Mouse (Mus musculus) stomach, embryonic 15.5 days (tissue): ENCODE measurements around the gene Auh. TPM values are rescaled to one million over a fixed set of nuclear protein-coding genes. Genes with fewer than 3 reads are reported as not detected.

Experiments used
- ATAC-seq: fragments of 200-750 bp; cut with Nextera tagmentation; 2 replicates; pipeline ENCODE4 v1.8.0; 2017; ENCODE audit warnings: low read depth, moderate number of reproducible peaks, moderate TSS enrichment; ENCODE audit not compliant: insufficient read depth, low FRiP score
- H3K27ac ChIP-seq: fragments of 300-500 bp; sonication (generic); 2 replicates; pipeline ENCODE4 v1.5.1; 2015; ENCODE audit warnings: mild to moderate bottlenecking, inconsistent platforms
- H3K27me3 ChIP-seq: fragments of 300-500 bp; sonication (generic); replicated peaks from 2 replicates; pipeline ENCODE4 v1.6.1; 2015; ENCODE audit warnings: inconsistent platforms
- H3K36me3 ChIP-seq: fragments of 300-500 bp; sonication (generic); 2 replicates; pipeline ENCODE4 v1.6.1; 2015; ENCODE audit warnings: inconsistent platforms
- H3K4me1 ChIP-seq: fragments of 300-500 bp; sonication (generic); 2 replicates; pipeline ENCODE4 v1.6.1; 2015; ENCODE audit warnings: inconsistent platforms
- H3K4me2 ChIP-seq: fragments of 300-500 bp; sonication (generic); 2 replicates; pipeline ENCODE4 v1.6.1; 2015; ENCODE audit warnings: mild to moderate bottlenecking, inconsistent platforms
- H3K4me3 ChIP-seq: fragments of 300-500 bp; sonication (generic); replicated peaks from 2 replicates; pipeline ENCODE4 v1.5.1; 2015; ENCODE audit warnings: inconsistent platforms
- H3K9ac ChIP-seq: fragments of 300-500 bp; sonication (generic); 2 replicates; pipeline ENCODE4 v1.6.1; 2015; ENCODE audit warnings: inconsistent platforms
- H3K9me3 ChIP-seq: fragments of 300-500 bp; sonication (generic); 2 replicates; pipeline ENCODE4 v1.6.1; 2016; ENCODE audit warnings: inconsistent platforms
- WGBS: fragments of 180-500 bp; shearing (Covaris S2); methylation state at CpG from one replicate; pipeline ENCODE4 v1.1.7; 2015; 5-methylcytosine and 5-hydroxymethylcytosine counted together
- polyA plus RNA-seq: library from polyadenylated mRNA; unstranded; fragments of >200 nt; fragmentation: Nextera tagmentation; extraction: Ambion mirVana; gene quantifications from 2 replicates; pipeline ENCODE4 v1.2.1, GENCODE M21; 2015

The Auh gene
- polyA plus RNA-seq, 1 experiment from 2014 or later = 43.9 TPM

DNA sequence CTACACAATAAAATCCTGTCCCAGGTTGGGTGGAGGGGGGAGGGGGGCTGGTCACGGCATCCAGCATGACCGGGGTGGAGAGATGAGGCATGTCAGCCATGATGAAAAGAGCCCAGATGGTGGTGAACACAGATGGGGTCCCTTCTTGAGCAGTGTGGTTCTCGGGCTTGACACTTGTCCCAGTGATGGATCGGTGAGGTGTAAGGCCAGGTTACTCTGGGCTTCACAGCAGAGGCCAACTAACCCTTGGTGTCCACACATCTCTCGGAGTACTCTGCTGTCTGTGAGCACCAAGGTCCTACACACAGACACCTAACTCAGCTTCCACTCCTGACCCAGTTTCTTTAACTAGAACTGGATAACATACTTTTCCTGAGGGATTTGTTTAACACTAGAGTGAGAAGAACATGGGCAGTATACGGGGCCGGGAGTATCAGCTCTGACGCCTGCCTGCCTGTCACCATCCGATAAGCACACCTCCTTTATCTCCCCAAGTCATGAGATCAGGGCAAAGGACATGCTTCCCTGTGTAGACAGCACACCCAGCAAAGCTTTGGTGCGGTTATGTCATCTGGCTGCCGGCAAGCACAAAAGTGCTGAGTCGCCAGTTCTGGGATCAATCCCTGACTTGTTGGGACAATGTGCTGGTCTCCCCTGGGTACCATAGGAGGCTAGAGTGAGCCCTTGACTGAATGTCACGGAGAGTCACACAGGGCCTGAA, 98.3 kb downstream of the Auh start:
- H3K4me1 ChIP-seq = peaks cover 5% of the 10 kb centered on the region; the same call in 1 of the 2 replicates
- no peaks in the 10 kb centered on the region for H3K27me3 ChIP-seq
- H3K36me3 ChIP-seq = 0 out of 2 replicates have a peak, but pooled peaks cover 1% of the 10 kb centered on the region
- H3K4me2 ChIP-seq = no peak overlapping the region
- ATAC-seq = peak; percentile 91
- no peaks in the 10 kb centered on the region for H3K9me3 ChIP-seq
- WGBS = 71% methylated on average over 13 of the region's 13 CpGs
- no peak overlapping the region for H3K9ac ChIP-seq
- peak overlapping the region; percentile 60 for H3K27ac ChIP-seq
- no peak overlapping the region for H3K4me3 ChIP-seq

DNA sequence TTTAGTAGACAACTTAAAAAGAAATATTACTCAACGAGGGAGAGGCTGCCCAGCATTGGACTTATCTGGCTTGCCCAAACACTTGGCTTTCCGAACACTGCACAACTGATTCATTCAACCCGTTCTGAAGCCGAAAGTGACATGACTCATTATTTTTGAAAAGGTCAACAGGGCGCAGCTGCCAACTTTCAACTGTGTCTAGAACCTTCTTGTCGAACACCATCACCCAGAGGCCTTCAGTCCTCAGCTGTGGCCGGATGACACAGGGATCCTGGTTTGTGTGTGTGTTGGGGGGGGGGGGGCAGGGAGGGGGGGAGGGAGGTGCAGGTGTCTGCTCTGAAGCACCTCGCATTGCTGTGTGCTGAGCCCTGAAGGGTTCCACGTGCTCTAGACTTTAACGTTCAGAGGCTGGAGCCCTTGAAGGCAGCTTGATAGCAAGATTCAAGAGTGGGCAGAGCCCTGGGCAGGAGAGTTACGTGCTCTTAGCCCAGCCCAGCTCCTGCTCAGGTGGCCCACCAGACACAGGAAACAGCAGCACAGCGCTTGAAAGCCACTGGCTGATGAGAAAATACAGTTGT, 100.4 kb downstream of the Auh start:
- Histone ChIP-seq H3K9ac (no peak overlapping the region), H3K4me2 (no peak overlapping the region), H3K27me3 (no peaks in the 10 kb centered on the region), H3K27ac (peak overlapping the region; percentile 22; the same call in 1 of the 2 replicates), H3K36me3 (no peaks in the 10 kb centered on the region), H3K4me1 (peaks cover 9% of the 10 kb centered on the region; the same call in 1 of the 2 replicates), H3K9me3 (no peaks in the 10 kb centered on the region), H3K4me3 (no peak overlapping the region)
- peak; percentile 48 for ATAC-seq
- 50% methylated on average over 12 of the region's 12 CpGs for WGBS

DNA sequence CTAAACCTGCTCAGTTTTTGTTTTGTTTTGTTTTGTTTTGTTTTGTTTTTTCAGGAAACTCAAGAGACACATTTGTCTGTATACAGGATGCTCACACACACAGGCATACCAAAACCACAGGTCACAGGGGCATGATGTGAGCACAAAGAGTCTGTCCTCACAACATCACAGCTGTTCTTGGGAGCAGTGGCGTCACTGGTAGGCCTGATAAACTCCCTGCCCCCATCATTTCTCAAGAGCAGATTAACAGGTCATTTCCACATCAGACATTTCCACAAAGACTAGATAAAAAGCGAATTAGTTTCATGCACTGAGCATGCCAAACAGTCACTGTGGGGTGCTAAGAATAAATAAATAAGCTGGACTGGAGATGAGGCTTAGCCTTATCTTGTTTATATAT, 101.3 kb downstream of the Auh start:
- ATAC-seq = no peak
- Histone ChIP-seq H3K4me1 (peaks cover 9% of the 10 kb centered on the region; the same call in 1 of the 2 replicates), H3K4me2 (no peak overlapping the region), H3K36me3 (no peaks in the 10 kb centered on the region), H3K9ac (no peak overlapping the region), H3K4me3 (no peak overlapping the region), H3K27me3 (no peaks in the 10 kb centered on the region), H3K27ac (no peak overlapping the region), H3K9me3 (no peaks in the 10 kb centered on the region)
- WGBS = 55% methylated on average over 2 of the region's 2 CpGs

DNA sequence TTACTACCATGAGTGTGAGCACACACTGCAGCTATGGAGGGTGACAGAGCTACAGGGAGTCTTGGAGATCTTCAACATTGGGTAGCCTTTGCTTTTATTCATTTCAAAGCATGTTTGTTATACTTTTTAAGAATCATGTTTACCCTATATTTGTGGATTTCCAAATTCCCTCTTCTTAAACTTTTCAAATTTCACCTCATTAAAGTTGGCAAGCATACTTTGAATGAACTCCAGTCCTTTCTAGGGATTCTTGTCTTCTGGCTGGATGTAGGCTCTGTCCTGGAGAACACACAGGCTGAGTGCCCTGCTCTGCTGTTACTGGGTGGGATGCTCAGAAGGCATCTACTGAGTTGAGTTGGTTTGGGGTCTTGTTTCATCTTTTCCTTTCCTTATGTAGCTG, 102.8 kb downstream of the Auh start:
- Histone ChIP-seq H3K4me3 (no peak overlapping the region), H3K27ac (no peak overlapping the region), H3K4me1 (peaks cover 18% of the 10 kb centered on the region; the same call in 1 of the 2 replicates), H3K9ac (no peak overlapping the region), H3K4me2 (no peak overlapping the region), H3K9me3 (no peaks in the 10 kb centered on the region), H3K27me3 (no peaks in the 10 kb centered on the region), H3K36me3 (no peaks in the 10 kb centered on the region)
- ATAC-seq = no peak

DNA sequence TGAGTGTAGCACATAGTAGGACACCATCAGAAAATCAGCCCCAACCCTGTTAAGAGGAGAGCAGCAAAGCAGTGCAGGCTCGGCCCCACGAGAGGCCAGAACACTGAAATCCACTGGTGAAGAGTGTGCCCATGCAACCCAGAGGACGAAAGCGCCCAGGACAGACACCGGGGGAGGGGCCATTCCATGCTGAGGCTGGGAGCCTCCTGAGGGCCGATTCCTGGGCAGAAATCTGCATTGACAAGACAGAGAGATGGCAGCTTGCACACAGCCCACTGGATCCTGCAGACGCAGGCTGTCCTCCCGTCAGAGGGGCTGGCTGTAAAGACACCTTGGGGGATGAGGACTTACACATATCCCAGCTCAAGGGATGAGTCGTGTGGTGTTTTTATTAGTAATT, 104.7 kb downstream of the Auh start:
- H3K4me2 ChIP-seq = no peak overlapping the region
- 65% methylated on average over 9 of the region's 9 CpGs for WGBS
- H3K27me3 ChIP-seq = no peaks in the 10 kb centered on the region
- peaks cover 24% of the 10 kb centered on the region; the same call in 1 of the 2 replicates for H3K4me1 ChIP-seq
- no peak overlapping the region for H3K4me3 ChIP-seq
- H3K9ac ChIP-seq = no peak overlapping the region
- H3K27ac ChIP-seq = no peak overlapping the region
- H3K9me3 ChIP-seq = no peaks in the 10 kb centered on the region
- no peaks in the 10 kb centered on the region for H3K36me3 ChIP-seq
- no peak for ATAC-seq

DNA sequence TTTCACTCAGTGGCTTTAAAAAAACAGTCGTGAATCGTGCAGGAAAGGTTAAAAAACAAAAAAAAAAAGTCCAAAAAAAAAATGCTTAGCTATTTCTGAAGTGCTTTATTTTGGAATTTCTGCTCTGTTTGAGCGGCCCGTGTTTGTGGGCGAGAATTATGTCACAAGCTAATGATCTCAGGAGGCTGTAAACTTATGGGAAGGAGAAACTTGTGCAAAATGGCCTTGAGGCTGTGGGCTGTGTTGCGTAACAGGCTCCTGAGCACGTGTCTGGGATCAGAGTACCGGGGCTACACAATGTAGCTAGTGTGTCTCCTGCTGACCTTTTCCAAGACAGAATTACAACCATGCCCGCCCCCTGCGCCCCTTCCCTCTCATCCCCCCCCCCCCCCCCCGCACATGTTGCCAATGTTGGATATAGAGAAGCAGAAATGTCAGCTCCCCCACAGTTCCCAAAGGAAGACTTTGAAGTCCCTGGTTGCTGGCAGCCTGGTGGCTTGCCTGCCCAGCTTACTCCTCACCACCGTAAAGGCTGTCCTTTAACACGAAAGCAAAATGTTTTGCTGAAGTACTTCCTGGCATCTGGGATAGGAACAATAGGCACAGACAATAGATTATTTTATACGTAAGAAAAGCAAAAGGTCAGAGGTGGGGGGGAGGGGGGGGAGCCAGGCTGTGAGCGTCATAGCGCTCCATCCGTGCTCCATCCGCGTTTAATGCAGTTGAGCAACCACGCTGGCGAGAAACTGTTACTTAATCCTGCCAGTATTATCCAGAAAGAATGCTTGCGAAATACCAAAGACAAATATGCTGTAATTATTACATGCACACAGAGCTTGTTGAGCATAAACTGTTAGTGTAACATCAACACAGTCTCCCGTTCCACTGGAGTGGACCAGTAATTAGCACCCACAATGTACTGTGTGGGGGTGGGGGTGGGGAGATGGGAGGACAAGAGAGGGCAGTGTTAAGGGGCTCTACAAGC, 107.0 kb downstream of the Auh start:
- H3K4me3 ChIP-seq = no peak overlapping the region
- ATAC-seq = no peak
- WGBS = 25% methylated on average over 22 of the region's 23 CpGs
- H3K9me3 ChIP-seq = no peaks in the 10 kb centered on the region
- H3K27me3 ChIP-seq = no peaks in the 10 kb centered on the region
- H3K27ac ChIP-seq = peak overlapping the region; percentile 69
- H3K4me2 ChIP-seq = peak overlapping the region; percentile 21; the same call in 1 of the 2 replicates
- H3K36me3 ChIP-seq = no peaks in the 10 kb centered on the region
- H3K9ac ChIP-seq = no peak overlapping the region
- peaks cover 40% of the 10 kb centered on the region for H3K4me1 ChIP-seq

DNA sequence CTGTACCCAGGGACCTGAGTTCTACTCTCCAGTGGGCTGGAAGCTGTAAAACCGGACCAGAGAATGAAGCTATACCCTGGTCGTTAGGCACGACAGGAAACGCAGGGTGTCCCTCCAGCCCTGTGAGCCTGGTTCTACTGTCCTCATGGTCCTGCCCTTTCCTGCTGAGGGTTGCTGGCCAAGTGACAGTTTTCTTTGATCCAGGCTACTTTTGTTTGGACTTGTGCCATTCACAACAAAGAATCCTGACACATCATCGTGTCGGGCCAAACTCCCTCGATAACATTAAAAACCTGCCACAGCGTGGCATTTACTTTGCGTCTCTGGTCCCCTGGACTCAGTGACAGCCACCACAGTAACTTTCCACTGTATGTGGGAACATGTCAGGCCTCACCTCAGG, 107.9 kb downstream of the Auh start:
- Histone ChIP-seq H3K36me3 (no peaks in the 10 kb centered on the region), H3K27me3 (no peaks in the 10 kb centered on the region), H3K4me2 (no peak overlapping the region), H3K9me3 (no peaks in the 10 kb centered on the region), H3K9ac (no peak overlapping the region), H3K4me3 (no peak overlapping the region), H3K27ac (peak overlapping the region; percentile 69), H3K4me1 (peaks cover 40% of the 10 kb centered on the region)
- ATAC-seq = no peak
- WGBS = 38% methylated on average over 9 of the region's 9 CpGs

DNA sequence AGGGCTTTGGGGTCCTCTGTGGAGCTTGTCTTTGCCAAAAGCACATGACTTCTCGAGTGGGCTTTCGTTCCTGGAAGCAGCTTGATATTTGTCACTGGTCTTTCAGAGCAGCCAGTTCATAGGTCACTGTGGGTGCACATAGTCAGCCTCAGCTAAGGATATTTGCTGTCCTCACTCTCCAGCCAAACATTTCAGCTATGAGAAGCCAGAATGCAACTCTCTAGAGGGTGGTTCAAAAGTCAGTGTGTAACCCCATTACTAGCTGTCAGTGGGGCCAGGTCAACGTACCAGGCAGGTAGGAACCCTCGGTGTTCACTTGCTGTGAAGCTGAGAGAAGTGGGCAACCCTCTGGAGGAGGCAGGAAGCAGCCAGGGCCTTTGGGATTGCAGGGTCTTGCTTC, 109.6 kb downstream of the Auh start:
- ATAC-seq = no peak
- Histone ChIP-seq H3K4me1 (peaks cover 40% of the 10 kb centered on the region), H3K27ac (peak overlapping the region; percentile 31; the same call in 1 of the 2 replicates), H3K27me3 (no peaks in the 10 kb centered on the region), H3K4me3 (no peak overlapping the region), H3K4me2 (no peak overlapping the region), H3K9ac (no peak overlapping the region), H3K9me3 (no peaks in the 10 kb centered on the region), H3K36me3 (no peaks in the 10 kb centered on the region)
- 67% methylated on average over 4 of the region's 4 CpGs for WGBS

DNA sequence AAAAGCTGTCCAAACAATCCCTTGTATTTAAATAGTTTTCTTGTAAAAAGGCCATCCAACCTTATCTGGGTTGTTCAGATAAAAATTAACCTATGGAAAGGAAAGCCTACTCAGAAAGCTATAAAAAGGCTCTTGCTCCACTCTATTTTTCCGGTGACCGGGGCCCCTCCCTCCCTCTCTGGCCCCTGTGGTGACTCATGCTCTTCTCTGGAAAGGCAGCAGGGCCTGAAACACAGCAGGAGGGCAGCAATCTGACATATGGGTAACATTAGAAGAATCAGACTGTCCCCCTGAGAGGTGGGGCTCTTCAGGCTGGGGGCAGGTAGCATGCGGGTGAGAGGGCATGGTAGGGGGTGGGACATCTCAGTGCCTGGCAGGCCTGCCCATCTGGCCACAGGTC, 110.7 kb downstream of the Auh start:
- H3K9me3 ChIP-seq = no peaks in the 10 kb centered on the region
- ATAC-seq = peak; percentile 75
- no peak overlapping the region for H3K9ac ChIP-seq
- no peaks in the 10 kb centered on the region for H3K27me3 ChIP-seq
- H3K4me1 ChIP-seq = peaks cover 37% of the 10 kb centered on the region
- no peak overlapping the region for H3K4me3 ChIP-seq
- 16% methylated on average over 3 of the region's 3 CpGs for WGBS
- H3K27ac ChIP-seq = peak overlapping the region; percentile 86
- 0 out of 2 replicates have a peak overlapping the region, but pooled peaks have one; percentile 16 for H3K4me2 ChIP-seq
- no peaks in the 10 kb centered on the region for H3K36me3 ChIP-seq

DNA sequence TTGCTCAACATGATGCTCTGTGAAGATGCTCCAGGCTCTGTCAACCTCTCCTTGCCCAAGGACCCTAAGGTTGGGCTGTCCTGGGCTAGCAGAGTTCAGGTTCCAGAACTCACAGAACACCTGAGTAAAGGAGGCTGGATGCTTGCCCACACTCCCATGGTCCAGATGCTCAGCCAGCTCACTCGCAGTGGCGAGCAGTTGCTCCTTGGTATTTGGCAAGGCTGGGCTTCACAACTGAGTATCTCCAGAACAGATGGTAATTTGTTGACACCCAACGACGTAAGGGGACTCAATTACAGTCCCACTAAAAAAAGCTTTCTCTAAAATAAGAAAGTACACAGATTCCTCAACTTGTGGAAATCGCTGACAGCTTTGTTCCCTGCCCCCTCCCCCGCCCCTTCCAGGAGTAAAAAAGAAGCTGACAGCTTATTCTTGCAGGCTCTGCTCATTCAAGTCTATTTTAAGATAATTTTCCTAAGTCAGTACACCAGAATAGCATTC, 111.4 kb downstream of the Auh start:
- Histone ChIP-seq H3K4me2 (0 out of 2 replicates have a peak overlapping the region, but pooled peaks have one; percentile 16), H3K9me3 (no peaks in the 10 kb centered on the region), H3K4me3 (no peak overlapping the region), H3K9ac (no peak overlapping the region), H3K27ac (peak overlapping the region; percentile 86), H3K4me1 (peaks cover 43% of the 10 kb centered on the region), H3K36me3 (no peaks in the 10 kb centered on the region), H3K27me3 (no peaks in the 10 kb centered on the region)
- 36% methylated on average over 6 of the region's 6 CpGs for WGBS
- no peak for ATAC-seq

DNA sequence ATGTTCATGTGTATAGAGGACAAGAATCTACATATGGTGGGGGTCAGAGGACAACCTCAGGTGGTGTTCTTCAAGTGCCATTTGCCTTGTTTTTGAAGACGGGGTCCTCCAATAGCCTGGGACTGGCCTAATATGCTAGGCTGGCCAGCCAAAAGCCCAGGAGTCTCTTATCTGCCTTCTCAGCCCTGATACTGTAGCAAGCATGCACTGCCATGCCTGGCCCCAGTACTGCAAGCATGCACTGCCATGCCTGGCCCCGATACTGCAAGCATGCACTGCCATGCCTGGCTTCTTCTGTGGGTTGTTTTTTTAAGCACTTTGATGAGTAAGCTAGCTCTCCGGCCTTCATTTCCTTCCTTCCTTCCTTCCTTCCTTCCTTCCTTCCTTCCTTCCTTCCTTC, 115.7 kb downstream of the Auh start:
- Histone ChIP-seq H3K9ac (no peak overlapping the region), H3K4me1 (peaks cover 17% of the 10 kb centered on the region), H3K27ac (no peak overlapping the region), H3K4me2 (no peak overlapping the region), H3K4me3 (no peak overlapping the region), H3K36me3 (no peaks in the 10 kb centered on the region), H3K9me3 (no peaks in the 10 kb centered on the region), H3K27me3 (no peaks in the 10 kb centered on the region)
- 84% methylated on average over 3 of the region's 3 CpGs for WGBS
- ATAC-seq = no peak
